Mouse (Mus musculus): ENCODE data around the gene Lrch4. TPM values are rescaled to one million over a fixed set of nuclear protein-coding genes. Genes with fewer than 3 reads are reported as not detected.

Gene Lrch4
- total RNA-seq, 2 experiments from 2014 or later, result 13.7 to 13.9 TPM

DNA sequence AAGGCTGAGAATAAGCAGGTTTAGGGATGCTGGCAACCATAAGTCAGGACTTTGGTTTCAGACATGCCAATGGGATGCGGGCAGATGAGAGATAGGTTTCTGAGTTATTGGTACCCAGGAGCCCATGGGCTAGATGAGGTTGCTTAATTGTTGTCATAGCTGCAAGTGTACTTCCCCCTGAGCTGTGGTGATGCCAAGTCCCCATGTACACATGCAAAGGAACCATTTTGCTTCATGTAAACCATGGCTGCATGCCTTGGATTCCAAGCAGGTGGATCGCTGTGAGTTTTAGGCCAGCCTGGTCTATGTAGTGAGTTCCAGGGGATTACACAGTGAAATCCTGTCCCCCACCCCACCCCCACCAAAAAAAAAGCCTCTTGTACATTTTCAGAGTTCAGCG is 56.7 kb downstream of the Lrch4 start:
- DNase-seq, result no peak
- intact Hi-C loops (cut with DNase I), result no loop called here

- intact Hi-C loops (cut with DNase I), result no loop called here
- no peak for DNase-seq
These were observed 57.3 kb downstream of the Lrch4 start for GRCm38 (mm10) chr5:137686127-137686790.

- intact Hi-C loops (cut with DNase I), result no loop called here
- no peak for DNase-seq
These were observed 61.1 kb downstream of the Lrch4 start for GRCm38 (mm10) chr5:137689974-137690373.

DNA sequence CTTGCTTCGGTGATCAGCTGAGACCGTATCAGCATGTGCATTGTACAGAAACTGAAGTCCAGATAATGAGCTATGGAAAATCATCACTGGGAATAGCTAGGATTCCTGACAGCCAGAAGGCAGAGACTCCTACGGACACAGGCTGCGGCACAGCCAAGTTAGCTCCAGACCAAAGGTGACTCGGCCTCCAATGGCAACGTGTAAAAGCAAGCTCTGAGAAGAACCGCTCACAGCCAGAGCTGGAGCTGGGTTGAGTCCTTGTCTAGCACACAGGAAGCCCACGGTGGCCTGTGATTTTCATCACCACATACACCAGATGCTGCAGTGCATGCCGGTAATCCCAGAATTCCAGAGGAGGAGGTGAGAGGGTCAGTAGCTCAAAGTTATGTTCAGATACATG is 61.6 kb downstream of the Lrch4 start:
- DNase-seq, result no peak
- intact Hi-C loops (cut with DNase I), result no loop called here

Other genes starting within 250 kb of the Lrch4 start
- under 1 TPM; 0.30 to 0.74 TPM for gene Zan, start 152.1 kb upstream of the Lrch4 start, total RNA-seq (2021)
- gene Pop7, start 126.6 kb upstream of the Lrch4 start, total RNA-seq (2021), result 10 to 100 TPM; 33.7 to 37.6 TPM
- gene Gigyf1, start 110.6 kb upstream of the Lrch4 start, total RNA-seq (2021), result 10 to 100 TPM; 56.5 to 63.6 TPM
- not detected for gene Epo, start 95.9 kb upstream of the Lrch4 start, total RNA-seq (2021)
- gene Gnb2, start 95.6 kb upstream of the Lrch4 start, total RNA-seq (2021), result 1,000 to 10,000 TPM; 1,140 to 1,206 TPM
- 100 to 1,000 TPM; 151 to 176 TPM for gene Actl6b, start 75.6 kb upstream of the Lrch4 start, total RNA-seq (2021)
- gene Tfr2, start 59.3 kb upstream of the Lrch4 start, total RNA-seq (2021), result 10 to 100 TPM; 28.3 to 28.8 TPM
- gene Mospd3, start 28.1 kb upstream of the Lrch4 start, total RNA-seq (2021), result 10 to 100 TPM; 55.0 to 57.1 TPM
- 10 to 100 TPM; 12.6 to 15.1 TPM for gene Pcolce, start 15.3 kb upstream of the Lrch4 start, total RNA-seq (2021)
- under 1 TPM in 1 of 2 experiments, not detected in 1; 0.20 TPM for gene Fbxo24, start 119 bp upstream of the Lrch4 start, total RNA-seq (2021)
- gene Gm20605, start 54 bp downstream of the Lrch4 start, total RNA-seq (2021), result 10 to 100 TPM in 1 of 2 experiments, 1 to 10 TPM in 1; 9.9 to 10.2 TPM
- 1 to 10 TPM; 2.8 to 4.9 TPM for gene Sap25, start 12.2 kb downstream of the Lrch4 start, total RNA-seq (2021)
- under 1 TPM in 1 of 2 experiments, not detected in 1; 0.28 TPM for gene Irs3, start 16.6 kb downstream of the Lrch4 start, total RNA-seq (2021)
- 10 to 100 TPM; 23.9 to 24.7 TPM for gene Agfg2, start 55.6 kb downstream of the Lrch4 start, total RNA-seq (2021)
- gene Nyap1, start 112.5 kb downstream of the Lrch4 start, total RNA-seq (2021), result 100 to 1,000 TPM; 195 to 197 TPM
- 10 to 100 TPM; 61.6 to 71.9 TPM for gene Tsc22d4, start 116.6 kb downstream of the Lrch4 start, total RNA-seq (2021)
- gene Ppp1r35, start 149.7 kb downstream of the Lrch4 start, total RNA-seq (2021), result 10 to 100 TPM; 28.4 to 38.6 TPM
- gene Mepce, start 158.5 kb downstream of the Lrch4 start, total RNA-seq (2021), result 10 to 100 TPM; 32.9 to 35.2 TPM
- gene Zcwpw1, start 158.7 kb downstream of the Lrch4 start, total RNA-seq (2021), result 1 to 10 TPM; 5.4 to 6.1 TPM
- gene Pilra, start 207.2 kb downstream of the Lrch4 start, total RNA-seq (2021), result 1 to 10 TPM in 1 of 2 experiments, under 1 TPM in 1; 0.91 to 1.0 TPM
- not detected for gene Pilrb1, start 229.0 kb downstream of the Lrch4 start, total RNA-seq (2021)
- gene Pilrb2, start 242.7 kb downstream of the Lrch4 start, total RNA-seq (2021), result not detected

Data from left cerebral cortex, postnatal 4 days (tissue).